Mouse (Mus musculus): ENCODE measurements around the gene Aifm1.

DNA sequence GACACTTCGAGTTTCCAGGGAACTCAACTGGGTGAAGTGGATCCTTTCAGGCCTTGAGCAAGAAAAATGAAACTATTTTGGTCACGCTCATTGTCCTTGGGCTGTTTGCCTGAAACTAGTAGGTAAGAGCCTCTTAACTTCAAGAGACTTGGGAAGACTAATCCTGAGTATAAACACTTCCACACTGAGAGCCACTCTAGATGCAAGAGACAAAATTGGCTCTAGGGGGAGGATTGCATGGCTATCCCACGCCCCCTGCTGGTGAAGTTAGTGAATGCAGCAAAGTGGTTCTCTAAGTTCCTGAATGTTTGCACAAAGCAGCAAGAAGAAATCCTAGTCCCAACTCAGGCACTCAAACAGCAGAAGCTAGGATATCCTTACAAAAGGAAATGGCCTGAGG lies 18.8 kb upstream of the Aifm1 start:
- TF ChIP-seq CTCF (IDR thresholded peaks at IDR 0.05; ENCODE audit: insufficient read depth, low read depth, low read length) = no peak
- TF ChIP-seq POLR2A (IDR thresholded peaks at IDR 0.05; ENCODE audit: insufficient read depth, low read depth, low read length) = no peak

Data from olfactory bulb, adult 2 months (tissue).